Mouse (Mus musculus) layer of hippocampus, adult 2 months (tissue): ENCODE measurements around the gene Tbc1d15. TPM values are rescaled to one million over a fixed set of nuclear protein-coding genes. Genes with fewer than 3 reads are reported as not detected.

Experiments
- DNase-seq, 2 experiments: peaks; one replicate each; pipeline ENCODE4 v3.0.0; 2022; ENCODE audit warnings: low spot score in 2 of 2
- H3K27ac ChIP-seq: fragments of 200-600 bp; 2 replicates; pipeline ENCODE4 v1.8.1; 2022
- H3K4me3 ChIP-seq: fragments of 200-600 bp; 2 replicates; pipeline ENCODE4 v1.8.1; 2022; ENCODE audit warnings: mild to moderate bottlenecking
- CTCF ChIP-seq: fragments of 200-600 bp; conservative IDR thresholded peaks from 2 replicates; pipeline ENCODE4 v1.8.1; 2022; ENCODE audit warnings: antibody characterized with exemption, mild to moderate bottlenecking, moderate library complexity
- total RNA-seq, 2 experiments: library from RNA; stranded (reverse); gene quantifications; 2 replicates each; pipeline ENCODE4 v1.2.3; 2021

Tbc1d15 gene
- total RNA-seq, 2 experiments from 2014 or later: 59.2 to 67.2 TPM

DNA sequence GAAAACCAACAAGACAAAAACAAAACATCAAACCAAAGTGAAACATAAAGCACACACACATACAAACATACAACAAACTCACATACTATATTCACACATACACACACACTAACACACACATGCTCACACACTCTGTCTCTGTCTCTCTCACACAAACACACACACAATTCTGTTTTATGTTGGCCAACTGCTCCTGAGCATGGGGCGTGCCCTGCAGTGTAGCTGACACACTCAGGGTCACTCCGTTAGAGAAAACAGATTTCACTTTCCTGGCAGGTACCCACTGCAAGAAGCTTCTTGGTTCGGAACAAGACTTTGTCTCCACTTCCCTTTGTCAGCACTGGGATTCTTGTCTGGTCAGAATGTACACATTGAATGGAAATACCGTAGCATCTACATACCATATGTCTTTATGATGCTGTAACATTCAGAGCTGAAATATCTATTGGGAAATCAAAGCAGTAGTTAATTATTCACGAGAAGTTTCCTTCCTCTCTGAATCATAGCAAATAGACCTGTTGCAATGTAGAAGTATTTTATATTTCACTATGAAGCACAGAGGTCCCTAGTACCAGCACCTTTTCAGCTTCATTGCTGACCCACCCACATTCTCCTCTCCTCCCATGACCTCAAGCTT is 11.8 kb upstream of the Tbc1d15 start:
- no peak for TF ChIP-seq CTCF
- H3K27ac ChIP-seq: no peak overlapping the region
- H3K4me3 ChIP-seq: no peak overlapping the region
- no peak for DNase-seq

DNA sequence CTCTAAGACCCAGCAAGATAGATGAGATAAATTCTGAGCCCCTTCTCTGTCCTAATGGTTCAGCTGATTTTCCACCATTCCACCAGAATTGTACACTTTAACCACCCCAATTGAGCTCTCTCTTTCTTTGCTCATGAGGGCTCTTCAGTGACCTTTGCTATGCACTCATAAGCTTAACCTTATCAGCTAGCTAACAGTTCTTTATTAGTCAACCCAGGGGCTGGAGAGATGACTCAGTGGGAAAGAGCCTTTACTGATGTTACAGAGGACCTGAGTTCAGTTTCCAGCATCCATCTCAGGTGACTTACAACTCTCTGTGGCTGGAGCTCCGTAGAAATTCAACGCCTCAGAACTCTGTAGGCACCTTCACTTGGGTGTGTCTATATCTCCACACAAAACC is 11.0 kb upstream of the Tbc1d15 start:
- TF ChIP-seq CTCF: no peak

DNA sequence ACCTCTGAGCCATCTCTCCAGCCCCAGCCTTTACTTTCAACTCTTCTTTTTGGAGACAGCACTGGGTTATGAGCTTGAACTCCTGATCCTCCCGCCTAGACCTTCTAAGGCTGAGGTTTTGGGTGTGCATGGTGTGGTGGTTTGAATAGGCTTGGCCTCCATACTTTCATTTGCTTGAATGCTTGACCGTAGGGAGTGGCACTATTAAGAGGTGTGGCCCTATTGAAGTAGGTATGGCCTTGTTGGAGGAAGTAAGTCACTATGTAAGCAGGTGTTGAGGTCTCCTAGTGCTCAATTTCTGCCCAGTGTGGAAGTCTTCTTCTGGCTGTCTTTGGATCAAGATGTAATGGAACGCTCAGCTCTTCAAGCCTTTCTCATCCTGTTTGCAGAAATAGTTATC is 10.2 kb upstream of the Tbc1d15 start:
- Histone ChIP-seq H3K27ac (no peak overlapping the region), H3K4me3 (no peak overlapping the region)
- TF ChIP-seq CTCF: no peak
- DNase-seq: no peak

More for the DNA sequence above, 11.0 kb upstream of the Tbc1d15 start:
- Histone ChIP-seq H3K4me3 (no peak overlapping the region), H3K27ac (no peak overlapping the region)
- no peak for DNase-seq

DNA sequence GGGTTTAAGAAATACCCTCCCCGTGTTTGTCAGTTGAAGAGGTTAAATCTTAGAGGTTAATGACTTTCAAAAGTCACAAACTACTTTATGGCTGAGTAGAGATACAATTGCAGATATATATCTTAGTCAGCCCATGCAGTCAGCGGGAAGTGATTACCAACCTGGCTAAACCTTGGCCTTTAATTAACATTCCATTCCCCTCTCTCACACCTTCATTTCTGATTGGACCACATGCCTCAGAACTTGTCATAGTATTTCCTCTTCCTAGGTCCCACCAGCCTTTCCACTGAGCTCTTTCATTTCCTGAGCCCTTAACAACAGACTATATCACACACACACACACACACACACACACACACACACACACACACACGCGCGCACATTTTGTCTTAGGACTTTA is 4.9 kb upstream of the Tbc1d15 start:
- Histone ChIP-seq H3K27ac (no peak overlapping the region), H3K4me3 (no peak overlapping the region)
- TF ChIP-seq CTCF: no peak
- no peak for DNase-seq

DNA sequence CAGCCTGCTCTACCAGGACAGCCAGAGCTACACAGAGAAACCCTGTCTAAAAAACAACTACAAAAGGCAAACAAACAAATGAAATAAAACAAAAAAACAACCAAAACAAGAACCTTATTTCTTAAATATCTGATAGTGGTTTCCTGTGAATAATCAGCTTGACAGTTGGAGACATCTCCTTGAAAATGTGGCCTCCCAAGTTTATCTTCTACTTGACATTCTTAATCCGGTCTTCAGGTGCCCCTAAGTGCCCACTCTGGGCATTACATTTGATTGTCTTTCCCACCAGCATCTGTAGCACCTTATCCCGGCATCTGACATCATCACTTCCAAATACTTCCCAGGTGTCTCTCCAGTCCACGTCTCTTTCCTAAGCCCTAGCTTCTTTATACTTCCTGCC is 2.3 kb upstream of the Tbc1d15 start:
- Histone ChIP-seq H3K27ac (no peak overlapping the region), H3K4me3 (no peak overlapping the region)
- no peak for DNase-seq
- TF ChIP-seq CTCF: no peak

DNA sequence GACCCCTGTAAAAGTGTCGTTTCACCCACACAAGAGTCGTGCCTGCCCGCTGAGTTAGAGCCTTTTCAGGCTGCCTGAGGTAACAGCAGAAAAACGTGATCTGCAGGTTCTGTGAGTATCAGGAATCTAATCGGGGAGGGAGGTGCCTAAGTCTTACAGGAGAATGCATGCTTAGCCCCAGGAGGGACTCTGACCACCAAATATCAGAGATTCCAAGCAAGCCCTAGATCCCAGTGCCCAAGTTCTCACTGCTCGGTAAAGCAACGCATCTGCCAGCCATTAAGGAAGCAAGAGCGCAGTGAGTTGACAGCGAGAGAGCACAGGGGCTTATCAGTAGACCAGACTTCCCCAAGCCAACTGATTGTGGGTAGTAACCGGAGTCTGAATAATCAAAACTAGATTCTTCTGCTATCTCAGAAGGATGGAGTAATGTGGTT is 1.1 kb upstream of the Tbc1d15 start:
- no peak for DNase-seq
- no peak for TF ChIP-seq CTCF
- Histone ChIP-seq H3K4me3 (peak overlapping the region; percentile 98), H3K27ac (no peak overlapping the region)

DNA sequence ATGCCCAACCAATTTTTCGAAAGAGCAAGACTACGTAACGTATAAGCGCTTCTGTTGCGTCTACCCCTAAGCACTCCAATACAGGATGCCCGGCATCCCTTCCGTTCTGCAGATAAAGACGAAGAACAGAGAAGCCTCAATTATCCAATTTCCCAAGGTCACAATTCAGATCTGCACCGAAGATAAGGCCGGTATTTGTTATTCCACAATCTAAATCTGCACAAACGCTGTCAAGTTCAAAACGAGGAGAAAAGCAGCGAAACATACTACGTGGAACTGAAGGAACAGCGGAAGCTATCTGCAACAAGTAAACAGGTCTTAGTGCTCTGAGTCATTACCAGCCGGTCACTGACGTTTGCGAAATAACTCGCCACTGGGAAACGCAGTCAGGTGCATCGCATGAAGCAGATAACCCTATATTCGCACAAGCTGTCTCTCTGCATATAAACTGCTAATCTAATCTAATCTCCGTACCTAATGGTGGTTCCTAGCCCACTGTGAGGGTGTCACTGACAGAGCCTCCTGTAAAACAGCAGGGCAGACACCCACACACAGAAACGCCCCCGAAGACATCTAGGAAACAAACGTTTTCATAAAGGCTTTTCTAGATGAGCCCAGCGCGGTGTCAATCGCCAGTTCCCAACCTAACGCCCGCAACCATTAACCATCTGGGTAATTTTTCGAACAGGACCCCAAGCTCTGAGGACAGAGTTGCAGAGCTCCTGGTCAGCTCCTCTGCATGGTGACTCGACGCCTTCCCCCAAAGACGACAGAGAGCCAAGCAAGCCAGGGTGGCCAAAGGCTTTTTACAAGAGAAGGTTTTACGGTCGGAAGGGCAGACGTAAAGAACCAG is 806 bp downstream of the Tbc1d15 start:
- no peak for TF ChIP-seq CTCF
- H3K4me3 ChIP-seq: peak overlapping the region; percentile 98
- DNase-seq: no peak
- H3K27ac ChIP-seq: peak overlapping the region; percentile 95

DNA sequence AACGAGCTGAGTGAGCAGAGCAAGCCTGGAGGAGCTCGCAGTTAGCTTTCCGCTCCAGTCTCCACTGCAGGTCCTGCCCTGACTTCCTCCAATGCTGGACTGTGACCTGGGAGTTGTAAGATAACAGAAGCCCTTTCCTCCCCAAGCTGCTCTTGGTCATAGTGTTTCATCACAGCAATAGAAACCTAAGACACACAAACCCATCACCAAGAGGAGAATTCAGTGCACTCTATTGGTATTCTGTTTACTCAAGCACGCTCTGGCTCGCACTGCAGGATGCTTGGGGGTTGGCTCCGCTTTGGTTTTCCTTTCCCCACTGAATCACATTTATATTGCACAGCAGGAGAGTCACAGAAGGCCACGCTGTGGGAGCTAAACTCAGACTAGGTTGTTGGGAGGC is 3.2 kb downstream of the Tbc1d15 start:
- no peak for DNase-seq
- Histone ChIP-seq H3K4me3 (no peak overlapping the region), H3K27ac (no peak overlapping the region)
- TF ChIP-seq CTCF: no peak

DNA sequence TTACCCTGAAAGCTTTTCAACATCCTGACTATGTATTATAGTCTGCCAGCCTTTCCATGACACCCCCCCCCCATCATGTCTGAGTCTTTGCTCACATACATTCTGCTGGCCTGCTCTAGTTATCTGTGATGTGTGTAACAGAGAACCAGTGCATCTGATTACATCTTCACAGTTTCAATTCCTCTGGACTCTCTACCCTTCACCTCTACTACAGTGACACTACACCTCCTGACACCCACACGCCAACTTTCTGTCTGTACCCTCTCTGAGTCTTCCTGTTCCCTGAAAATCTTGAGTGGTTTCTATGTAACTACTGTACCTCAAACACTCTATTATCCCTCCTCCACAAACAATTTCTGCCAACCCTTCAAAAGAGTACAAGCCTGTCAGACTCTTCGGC is 5.8 kb downstream of the Tbc1d15 start:
- no peak overlapping the region for H3K4me3 ChIP-seq
- no peak overlapping the region for H3K27ac ChIP-seq
- DNase-seq: no peak
- no peak for TF ChIP-seq CTCF

DNA sequence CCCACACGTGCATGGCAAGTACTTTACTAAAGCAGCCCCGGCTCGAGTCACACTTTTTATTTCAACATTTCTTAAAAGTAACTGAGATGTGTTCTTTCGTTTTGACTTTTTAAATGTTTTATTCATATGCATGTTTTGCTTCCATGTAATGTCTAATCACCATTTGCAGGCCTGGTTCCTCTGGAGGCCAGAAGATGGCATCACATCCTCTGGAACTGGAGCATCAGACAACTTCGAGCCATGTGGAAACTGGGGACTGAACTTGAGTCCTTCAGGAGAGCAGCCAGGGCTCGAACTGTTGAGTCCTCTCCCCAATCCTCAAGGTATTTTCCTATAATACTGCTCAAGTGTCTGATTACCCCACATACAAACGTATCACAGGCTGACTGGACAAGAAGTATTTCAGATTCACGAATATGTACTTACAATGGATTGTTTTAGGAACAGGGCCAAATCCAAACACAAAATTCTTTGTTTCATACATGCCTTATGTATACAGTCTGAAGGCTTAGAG is 10.1 kb downstream of the Tbc1d15 start:
- no peak overlapping the region for H3K4me3 ChIP-seq
- TF ChIP-seq CTCF: peak; percentile 71
- no peak overlapping the region for H3K27ac ChIP-seq
- no peak for DNase-seq

DNA sequence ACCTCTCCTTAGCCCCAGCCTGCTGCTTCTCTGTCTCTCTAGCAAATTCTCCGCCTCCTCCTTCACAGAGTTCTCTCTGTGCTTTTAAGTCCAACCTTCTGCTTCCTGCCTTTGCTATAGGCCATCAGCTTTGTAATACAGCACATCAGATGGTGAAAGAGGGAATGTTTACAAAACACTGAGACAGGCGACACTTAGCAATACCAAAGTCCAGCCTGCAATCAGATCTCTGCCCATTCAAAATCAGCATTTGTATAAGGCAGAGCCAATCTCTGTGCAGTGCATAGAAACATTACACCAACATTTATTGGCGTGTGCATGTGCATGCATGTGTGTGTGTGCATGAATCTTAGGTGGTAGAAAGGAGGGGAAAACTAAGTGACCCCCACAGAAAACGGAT is 13.3 kb downstream of the Tbc1d15 start:
- no peak for DNase-seq
- H3K27ac ChIP-seq: no peak overlapping the region
- no peak overlapping the region for H3K4me3 ChIP-seq
- no peak for TF ChIP-seq CTCF

DNA sequence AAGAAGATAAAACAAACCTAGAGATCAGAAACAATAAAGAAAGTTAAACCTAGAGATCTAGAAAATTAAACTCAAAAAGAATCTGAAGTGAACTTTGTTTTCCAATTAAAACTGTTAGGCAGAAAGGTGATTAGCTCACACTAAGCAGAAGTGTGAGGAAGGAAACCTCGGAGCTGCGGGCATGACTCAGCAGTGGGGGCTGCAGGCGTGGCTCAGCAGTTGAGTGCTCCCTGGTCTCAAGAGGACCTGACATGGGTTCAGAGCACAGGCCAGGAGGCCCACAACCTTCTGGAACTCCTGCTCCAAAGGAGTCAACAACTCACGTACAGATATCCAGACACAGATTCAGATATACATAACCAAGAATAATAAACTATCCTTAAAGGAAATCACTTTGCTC is 14.5 kb downstream of the Tbc1d15 start:
- H3K4me3 ChIP-seq: no peak overlapping the region
- H3K27ac ChIP-seq: no peak overlapping the region
- no peak for TF ChIP-seq CTCF
- no peak for DNase-seq

DNA sequence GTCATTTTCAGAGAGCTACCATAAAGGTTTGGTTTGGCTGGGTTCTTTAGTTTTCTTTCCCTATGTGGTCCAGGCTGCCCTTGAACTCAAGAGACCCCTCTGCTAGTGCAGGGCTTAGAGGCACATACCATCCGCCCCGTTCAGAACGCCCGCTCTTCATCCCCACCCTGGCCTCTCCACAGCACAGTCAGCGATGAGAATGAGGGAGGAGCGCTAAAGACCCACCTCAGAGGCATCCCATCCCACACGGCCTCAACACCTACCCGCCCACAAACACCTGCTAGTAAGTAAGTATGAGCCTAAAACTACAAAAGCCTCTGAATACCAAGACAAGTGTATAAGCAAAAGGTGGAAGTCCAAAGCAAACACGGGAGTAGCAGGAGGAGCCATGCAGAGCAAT is 15.8 kb downstream of the Tbc1d15 start:
- no peak for DNase-seq
- TF ChIP-seq CTCF: no peak
- no peak overlapping the region for H3K4me3 ChIP-seq
- H3K27ac ChIP-seq: no peak overlapping the region

DNA sequence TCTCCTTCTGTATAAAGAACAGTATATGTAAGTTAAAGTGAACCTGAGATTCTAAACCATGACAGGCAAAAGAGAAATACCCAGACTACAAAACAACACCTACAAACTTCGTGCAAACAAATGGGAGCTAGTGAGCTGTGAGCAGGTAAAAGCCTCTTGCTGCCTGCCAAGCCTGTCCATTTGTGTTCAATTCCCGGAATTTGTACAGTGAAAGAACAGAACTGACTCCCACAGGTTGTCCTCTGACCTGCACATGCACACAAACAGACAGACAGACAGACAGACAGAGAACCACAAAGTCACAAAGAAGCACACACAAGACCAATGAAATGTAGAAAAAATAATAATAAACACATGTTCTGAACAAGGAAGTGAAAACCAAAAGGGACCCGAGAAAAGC is 17.5 kb downstream of the Tbc1d15 start:
- Histone ChIP-seq H3K27ac (no peak overlapping the region), H3K4me3 (no peak overlapping the region)
- TF ChIP-seq CTCF: no peak
- DNase-seq: no peak
